Mouse (Mus musculus) intestine, postnatal 0 days (tissue): Measurements from ENCODE around the gene Lamc1. TPM values are rescaled to one million over a fixed set of nuclear protein-coding genes. Genes with fewer than 3 reads are reported as not detected.
A peak's percentile ranks its signal among the peaks of the same experiment; 100 is the strongest.
"Not testable (repeated sequence)": the region's sequence is repeated elsewhere in the genome, so short reads cannot be mapped to it uniquely, and the experiment has no call there.

Experiments
- ATAC-seq: fragments of 200-750 bp; cut with Nextera tagmentation; 2 replicates; pipeline ENCODE4 v1.8.0; 2017; ENCODE audit warnings: mild to moderate bottlenecking, moderate TSS enrichment, moderate library complexity
- H3K27ac ChIP-seq: fragments of 300-500 bp; sonication (generic); 2 replicates; pipeline ENCODE4 v1.5.1; 2014; ENCODE audit warnings: mild to moderate bottlenecking, low read depth, low read length, moderate library complexity
- H3K27me3 ChIP-seq: fragments of 300-500 bp; sonication (generic); replicated peaks from 2 replicates; pipeline ENCODE4 v1.6.1; 2014; ENCODE audit warnings: low read length, mixed read lengths; ENCODE audit not compliant: control insufficient read depth, insufficient read depth
- H3K36me3 ChIP-seq: fragments of 300-500 bp; sonication (generic); 2 replicates; pipeline ENCODE4 v1.6.1; 2014; ENCODE audit warnings: mild to moderate bottlenecking, moderate library complexity; ENCODE audit not compliant: control insufficient read depth, insufficient read depth
- H3K4me1 ChIP-seq: fragments of 300-500 bp; sonication (generic); replicated peaks from 2 replicates; pipeline ENCODE4 v1.6.1; 2014; ENCODE audit warnings: antibody characterized with exemption, low read length, mixed read lengths; ENCODE audit not compliant: control insufficient read depth, insufficient read depth
- H3K4me2 ChIP-seq: fragments of 300-500 bp; sonication (generic); replicated peaks from 2 replicates; pipeline ENCODE4 v1.6.1; 2014; ENCODE audit warnings: low read depth, mild to moderate bottlenecking, moderate library complexity
- H3K4me3 ChIP-seq: fragments of 300-500 bp; sonication (generic); 2 replicates; pipeline ENCODE4 v1.5.1; 2014; ENCODE audit warnings: low read depth, low read length
- H3K9ac ChIP-seq: fragments of 300-500 bp; sonication (generic); 2 replicates; pipeline ENCODE4 v1.6.1; 2014; ENCODE audit warnings: mild to moderate bottlenecking, low read depth, low read length
- H3K9me3 ChIP-seq: fragments of 300-500 bp; sonication (generic); 2 replicates; pipeline ENCODE4 v1.6.1; 2016; ENCODE audit warnings: mixed run types; ENCODE audit not compliant: control insufficient read depth
- CTCF ChIP-seq: sonication (generic); IDR thresholded peaks from 2 replicates; pipeline ENCODE4 v1.5.1; 2016; ENCODE audit warnings: low read depth, mild to moderate bottlenecking, control low read depth, antibody characterized with exemption, moderate library complexity
- WGBS: fragments of 180-500 bp; shearing (Covaris S2); extraction: QIAGEN DNeasy Blood & Tissue Kit; methylation state at CpG from one replicate; pipeline ENCODE4 v1.1.7; 2014; 5-methylcytosine and 5-hydroxymethylcytosine counted together
- polyA plus RNA-seq: library from polyadenylated mRNA; unstranded; fragments of >200 nt; fragmentation: Nextera tagmentation; extraction: Ambion mirVana; gene quantifications from 2 replicates; pipeline ENCODE4 v1.2.1, GENCODE M21; 2015

Gene Lamc1
- polyA plus RNA-seq, 1 experiment from 2014 or later: 39.2 TPM

GRCm38 (mm10) chr1:153353736-153354430 is 21.3 kb upstream of the Lamc1 start:
- no peak for TF ChIP-seq CTCF
- peaks cover 4% of the 10 kb centered on the region; the same call in 1 of the 2 replicates for H3K4me1 ChIP-seq

GRCm38 (mm10) chr1:153351034-153351433 is 18.4 kb upstream of the Lamc1 start:
- 43% methylated on average over 4 of the region's 4 CpGs for WGBS
- no peaks in the 10 kb centered on the region for H3K36me3 ChIP-seq
- H3K4me2 ChIP-seq: no peak overlapping the region
- H3K9ac ChIP-seq: no peak overlapping the region
- peaks cover 4% of the 10 kb centered on the region; the same call in 1 of the 2 replicates for H3K4me1 ChIP-seq
- peak; percentile 56; the same call in 1 of the 2 replicates for ATAC-seq
- H3K4me3 ChIP-seq: no peak overlapping the region
- H3K27ac ChIP-seq: no peak overlapping the region
- no peak for TF ChIP-seq CTCF
- H3K9me3 ChIP-seq: no peaks in the 10 kb centered on the region
- no peaks in the 10 kb centered on the region for H3K27me3 ChIP-seq

More at GRCm38 (mm10) chr1:153353736-153354430, 21.3 kb upstream of the Lamc1 start:
- no peak for ATAC-seq
- WGBS: 53% methylated on average over 18 of the region's 18 CpGs
- H3K36me3 ChIP-seq: no peaks in the 10 kb centered on the region
- no peak overlapping the region for H3K4me3 ChIP-seq
- no peak overlapping the region for H3K4me2 ChIP-seq
- H3K27me3 ChIP-seq: no peaks in the 10 kb centered on the region
- H3K9me3 ChIP-seq: no peaks in the 10 kb centered on the region
- no peak overlapping the region for H3K9ac ChIP-seq
- H3K27ac ChIP-seq: no peak overlapping the region

GRCm38 (mm10) chr1:153347726-153348125 is 15.1 kb upstream of the Lamc1 start:
- Histone ChIP-seq H3K9ac (no peak overlapping the region), H3K4me2 (no peak overlapping the region), H3K27ac (no peak overlapping the region), H3K9me3 (no peaks in the 10 kb centered on the region), H3K36me3 (no peaks in the 10 kb centered on the region), H3K27me3 (no peaks in the 10 kb centered on the region), H3K4me3 (no peak overlapping the region), H3K4me1 (no peaks in the 10 kb centered on the region)
- ATAC-seq: no peak
- no peak for TF ChIP-seq CTCF
- WGBS: 74% methylated on average over 3 of the region's 3 CpGs

- H3K9me3 ChIP-seq: no peaks in the 10 kb centered on the region
- ATAC-seq: no peak
- no peak overlapping the region for H3K4me3 ChIP-seq
- no peak overlapping the region for H3K4me2 ChIP-seq
- no peak overlapping the region for H3K9ac ChIP-seq
- WGBS: 70% methylated on average over 2 of the region's 2 CpGs
- no peaks in the 10 kb centered on the region for H3K27me3 ChIP-seq
- H3K36me3 ChIP-seq: no peaks in the 10 kb centered on the region
- H3K27ac ChIP-seq: no peak overlapping the region
- TF ChIP-seq CTCF: no peak
- H3K4me1 ChIP-seq: no peaks in the 10 kb centered on the region
These were observed 14.5 kb upstream of the Lamc1 start for GRCm38 (mm10) chr1:153347040-153347439.

- no peaks in the 10 kb centered on the region for H3K9me3 ChIP-seq
- no peaks in the 10 kb centered on the region for H3K36me3 ChIP-seq
- no peaks in the 10 kb centered on the region for H3K27me3 ChIP-seq
- H3K4me2 ChIP-seq: no peak overlapping the region
- ATAC-seq: no peak
- no peaks in the 10 kb centered on the region for H3K4me1 ChIP-seq
- H3K9ac ChIP-seq: no peak overlapping the region
- WGBS: 75% methylated on average over 16 of the region's 16 CpGs
- H3K27ac ChIP-seq: no peak overlapping the region
- H3K4me3 ChIP-seq: no peak overlapping the region
- TF ChIP-seq CTCF: no peak
These were observed 13.2 kb upstream of the Lamc1 start for GRCm38 (mm10) chr1:153345699-153346291.

- no peak overlapping the region for H3K4me3 ChIP-seq
- ATAC-seq: no peak
- H3K4me1 ChIP-seq: no peaks in the 10 kb centered on the region
- no peaks in the 10 kb centered on the region for H3K9me3 ChIP-seq
- WGBS: 84% methylated on average over 2 of the region's 2 CpGs
- no peak for TF ChIP-seq CTCF
- H3K36me3 ChIP-seq: no peaks in the 10 kb centered on the region
- H3K27me3 ChIP-seq: no peaks in the 10 kb centered on the region
- no peak overlapping the region for H3K27ac ChIP-seq
- no peak overlapping the region for H3K4me2 ChIP-seq
- H3K9ac ChIP-seq: no peak overlapping the region
These were observed 12.4 kb upstream of the Lamc1 start for GRCm38 (mm10) chr1:153345002-153345401.

GRCm38 (mm10) chr1:153335451-153335850 is 2.9 kb upstream of the Lamc1 start:
- not testable (repeated sequence) for H3K27ac ChIP-seq, H3K27me3 ChIP-seq, ATAC-seq, H3K4me3 ChIP-seq, H3K4me2 ChIP-seq, H3K36me3 ChIP-seq, H3K9ac ChIP-seq, H3K9me3 ChIP-seq, H3K4me1 ChIP-seq
- 95% methylated on average over 10 of the region's 10 CpGs for WGBS
